Mouse (Mus musculus) layer of hippocampus, adult 18-20 months (tissue): ENCODE data around the gene Neurod4. TPM values are rescaled to one million over a fixed set of nuclear protein-coding genes. Genes with fewer than 3 reads are reported as not detected.

Experiments used
- DNase-seq, 2 experiments: peaks; one replicate each; pipeline ENCODE4 v3.0.0; 2022; ENCODE audit warnings: low spot score in 2 of 2
- total RNA-seq, 2 experiments: library from RNA; stranded (reverse); gene quantifications; 2 replicates each; pipeline ENCODE4 v1.2.3; 2021

The Neurod4 gene
- total RNA-seq, 2 experiments from 2014 or later: 0.10 TPM; not detected in 1

- DNase-seq: no peak
Observed at GRCm38 (mm10) chr10:130238318-130239209, 41.5 kb downstream of the Neurod4 start.

- DNase-seq: no peak
Observed at GRCm38 (mm10) chr10:130234576-130234975, 45.5 kb downstream of the Neurod4 start.

GRCm38 (mm10) chr10:130232117-130232516 lies 47.9 kb downstream of the Neurod4 start:
- DNase-seq: no peak

GRCm38 (mm10) chr10:130229584-130229983 lies 50.5 kb downstream of the Neurod4 start:
- DNase-seq: no peak

- peak; percentile 38 to 69 for DNase-seq
Observed at GRCm38 (mm10) chr10:130228246-130228645, 51.8 kb downstream of the Neurod4 start.

GRCm38 (mm10) chr10:130225034-130225433 lies 55.0 kb downstream of the Neurod4 start:
- no peak for DNase-seq

Other genes starting within 250 kb of the Neurod4 start
- gene Olfr821, start 249.9 kb downstream of the Neurod4 start, total RNA-seq: not detected
- gene Olfr822, start 209.0 kb downstream of the Neurod4 start, total RNA-seq: not detected
- gene Olfr823, start 164.9 kb downstream of the Neurod4 start, total RNA-seq: not detected
- gene Olfr824, start 150.2 kb downstream of the Neurod4 start, total RNA-seq: not detected
- not detected for gene Olfr825, start 113.5 kb downstream of the Neurod4 start, total RNA-seq
- gene Olfr826, start 96.1 kb downstream of the Neurod4 start, total RNA-seq: not detected
- not detected for gene Olfr827, start 65.8 kb downstream of the Neurod4 start, total RNA-seq
- gene Tespa1, start 42.6 kb upstream of the Neurod4 start, total RNA-seq: 1 to 10 TPM in 1 of 2 experiments, under 1 TPM in 1; 0.92 to 1.3 TPM
- under 1 TPM; 0.08 to 0.15 TPM for gene Vmn2r84, start 114.1 kb upstream of the Neurod4 start, total RNA-seq
- under 1 TPM; 0.28 to 0.37 TPM for gene Vmn2r85, start 149.5 kb upstream of the Neurod4 start, total RNA-seq
- under 1 TPM; 0.08 to 0.17 TPM for gene Vmn2r86, start 175.8 kb upstream of the Neurod4 start, total RNA-seq
- under 1 TPM; 0.40 to 0.46 TPM for gene Vmn2r87, start 217.2 kb upstream of the Neurod4 start, total RNA-seq